Mouse (Mus musculus): ENCODE data around the gene Taf4. TPM values are rescaled to one million over a fixed set of nuclear protein-coding genes. Genes with fewer than 3 reads are reported as not detected.
A peak's percentile ranks its signal among the peaks of the same experiment; 100 is the strongest.

Taf4 gene
- polyA plus RNA-seq, 1 experiment: 9.1 TPM

DNA sequence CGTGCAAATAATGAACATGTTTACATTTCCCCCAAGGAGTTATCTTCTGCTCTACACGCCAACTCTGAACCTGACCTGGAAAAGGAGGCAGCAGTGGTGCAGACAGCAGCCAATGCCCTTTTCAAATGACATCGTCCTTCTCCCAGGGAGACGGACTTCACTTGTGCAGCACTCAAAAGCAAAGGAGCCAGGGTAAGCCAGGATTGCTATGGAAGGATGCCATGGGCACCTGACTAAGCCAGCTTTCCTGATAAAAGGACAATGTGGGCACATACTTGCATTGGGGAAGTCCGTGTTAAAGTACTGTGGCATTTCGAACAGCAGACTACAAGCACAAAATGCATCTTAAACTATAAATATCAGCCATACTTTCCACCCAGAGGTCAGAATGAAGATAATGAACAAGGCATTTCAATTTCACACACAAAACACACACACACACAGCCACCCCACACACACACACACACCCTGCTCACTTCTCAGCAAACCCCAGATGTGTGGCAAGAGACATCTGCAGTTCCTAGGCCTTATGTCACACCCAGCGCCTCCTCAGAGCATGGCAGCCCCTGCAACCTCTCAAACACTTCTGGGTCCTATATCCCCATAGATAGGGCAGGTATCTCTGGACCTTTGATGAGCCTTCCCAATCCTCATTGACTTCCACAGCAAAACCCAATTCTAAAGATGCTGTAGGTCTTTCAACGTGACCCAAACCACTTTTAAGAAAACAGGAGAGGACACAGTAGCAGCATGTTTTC lies 2.4 kb downstream of the Taf4 start:
- H3K27me3 ChIP-seq (replicated peaks): no peaks in the 10 kb centered on the region
- TF ChIP-seq GATA1 (IDR thresholded peaks at IDR 0.05; ENCODE audit: borderline replicate concordance, low read length): no peak
- no peak for TF ChIP-seq FLI1 (IDR thresholded peaks at IDR 0.05; ENCODE audit: low read length)
- H3K36me3 ChIP-seq (replicated peaks; ENCODE audit: low read length): no peaks in the 10 kb centered on the region
- H3K4me1 ChIP-seq: peaks cover 78% of the 10 kb centered on the region
- no peaks in the 10 kb centered on the region for H3K9me3 ChIP-seq
- peak overlapping the region; percentile 100 for H3K4me3 ChIP-seq (replicated peaks)

- peaks cover 79% of the 10 kb centered on the region for H3K4me1 ChIP-seq
- no peaks in the 10 kb centered on the region for H3K27me3 ChIP-seq (replicated peaks)
- TF ChIP-seq FLI1 (IDR thresholded peaks at IDR 0.05; ENCODE audit: low read length): no peak
- no peak for TF ChIP-seq GATA1 (IDR thresholded peaks at IDR 0.05; ENCODE audit: borderline replicate concordance, low read length)
Measured at GRCm38 (mm10) chr2:179972406-179972805, 4.0 kb downstream of the Taf4 start.

GRCm38 (mm10) chr2:179971891-179972290 lies 4.6 kb downstream of the Taf4 start:
- Histone ChIP-seq H3K4me1 (peaks cover 83% of the 10 kb centered on the region), H3K4me3 (replicated peaks) (no peak overlapping the region), H3K36me3 (replicated peaks; ENCODE audit: low read length) (no peaks in the 10 kb centered on the region), H3K27me3 (replicated peaks) (no peaks in the 10 kb centered on the region), H3K9me3 (no peaks in the 10 kb centered on the region)
- TF ChIP-seq GATA1 (IDR thresholded peaks at IDR 0.05; ENCODE audit: borderline replicate concordance, low read length): no peak
- no peak for TF ChIP-seq FLI1 (IDR thresholded peaks at IDR 0.05; ENCODE audit: low read length)

More at GRCm38 (mm10) chr2:179972406-179972805, 4.0 kb downstream of the Taf4 start:
- no peaks in the 10 kb centered on the region for H3K36me3 ChIP-seq (replicated peaks; ENCODE audit: low read length)
- no peaks in the 10 kb centered on the region for H3K9me3 ChIP-seq
- no peak overlapping the region for H3K4me3 ChIP-seq (replicated peaks)

DNA sequence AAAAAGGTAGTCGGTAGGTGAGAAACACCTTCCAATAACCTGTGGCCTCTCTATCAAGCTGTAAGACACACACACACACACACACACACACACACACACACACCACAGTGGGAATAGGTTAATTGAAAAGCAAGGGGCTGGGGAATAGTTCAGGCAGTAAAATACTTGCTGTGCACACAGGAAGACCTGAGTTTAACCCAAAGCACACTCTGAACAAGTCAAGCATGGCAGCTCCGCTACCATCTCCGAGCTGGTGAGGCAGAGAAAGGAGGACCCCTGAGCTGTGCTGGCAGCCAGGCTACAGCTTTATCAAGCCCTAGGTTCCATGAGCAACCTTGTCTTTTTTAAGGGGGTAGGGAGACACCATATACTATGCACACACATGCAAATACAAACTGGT lies 7.3 kb downstream of the Taf4 start:
- Histone ChIP-seq H3K9me3 (no peaks in the 10 kb centered on the region), H3K36me3 (replicated peaks; ENCODE audit: low read length) (peaks cover 7% of the 10 kb centered on the region), H3K4me3 (replicated peaks) (no peak overlapping the region), H3K4me1 (peaks cover 99% of the 10 kb centered on the region), H3K27me3 (replicated peaks) (no peaks in the 10 kb centered on the region)
- no peak for TF ChIP-seq GATA1 (IDR thresholded peaks at IDR 0.05; ENCODE audit: borderline replicate concordance, low read length)
- TF ChIP-seq FLI1 (IDR thresholded peaks at IDR 0.05; ENCODE audit: low read length): no peak

- TF ChIP-seq GATA1 (IDR thresholded peaks at IDR 0.05; ENCODE audit: borderline replicate concordance, low read length) (no peak), FLI1 (IDR thresholded peaks at IDR 0.05; ENCODE audit: low read length) (no peak)
- Histone ChIP-seq H3K9me3 (no peaks in the 10 kb centered on the region), H3K4me3 (replicated peaks) (peak overlapping the region; percentile 73), H3K27me3 (replicated peaks) (no peaks in the 10 kb centered on the region), H3K4me1 (peaks cover 99% of the 10 kb centered on the region), H3K36me3 (replicated peaks; ENCODE audit: low read length) (peaks cover 7% of the 10 kb centered on the region)
Measured at GRCm38 (mm10) chr2:179967633-179968032, 8.8 kb downstream of the Taf4 start.

- Histone ChIP-seq H3K4me1 (peaks cover 93% of the 10 kb centered on the region), H3K36me3 (replicated peaks; ENCODE audit: low read length) (peaks cover 7% of the 10 kb centered on the region), H3K4me3 (replicated peaks) (peak overlapping the region; percentile 67), H3K27me3 (replicated peaks) (no peaks in the 10 kb centered on the region), H3K9me3 (no peaks in the 10 kb centered on the region)
- no peak for TF ChIP-seq FLI1 (IDR thresholded peaks at IDR 0.05; ENCODE audit: low read length)
Measured at GRCm38 (mm10) chr2:179961420-179961819, 15.0 kb downstream of the Taf4 start.

DNA sequence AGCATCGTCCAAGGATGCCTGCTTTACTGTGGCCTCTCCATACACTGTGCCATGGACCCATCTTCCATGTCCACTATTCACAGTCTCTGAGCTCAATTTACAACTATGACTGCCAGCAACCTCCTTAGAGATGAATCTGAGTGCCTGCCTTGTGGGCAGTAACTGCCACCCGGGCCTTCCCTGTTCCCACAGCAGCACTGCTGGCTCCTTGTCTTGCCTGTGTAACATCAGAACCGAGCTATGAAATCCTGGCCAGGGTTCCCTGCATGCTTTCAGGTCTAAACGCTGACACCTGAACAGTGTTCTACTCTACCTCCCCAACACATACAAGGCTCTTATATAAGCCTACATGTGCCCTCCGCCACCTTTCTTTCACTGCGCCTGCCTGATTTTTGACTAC lies 16.1 kb downstream of the Taf4 start:
- Histone ChIP-seq H3K4me3 (replicated peaks) (no peak overlapping the region), H3K9me3 (no peaks in the 10 kb centered on the region), H3K4me1 (peaks cover 91% of the 10 kb centered on the region), H3K36me3 (replicated peaks; ENCODE audit: low read length) (peaks cover 7% of the 10 kb centered on the region), H3K27me3 (replicated peaks) (no peaks in the 10 kb centered on the region)
- no peak for TF ChIP-seq GATA1 (IDR thresholded peaks at IDR 0.05; ENCODE audit: borderline replicate concordance, low read length)
- no peak for TF ChIP-seq FLI1 (IDR thresholded peaks at IDR 0.05; ENCODE audit: low read length)

GRCm38 (mm10) chr2:179959391-179959790 lies 17.1 kb downstream of the Taf4 start:
- H3K36me3 ChIP-seq (replicated peaks; ENCODE audit: low read length): no peaks in the 10 kb centered on the region
- no peak for TF ChIP-seq GATA1 (IDR thresholded peaks at IDR 0.05; ENCODE audit: borderline replicate concordance, low read length)
- no peak for TF ChIP-seq FLI1 (IDR thresholded peaks at IDR 0.05; ENCODE audit: low read length)
- H3K4me3 ChIP-seq (replicated peaks): peak overlapping the region; percentile 1
- peaks cover 91% of the 10 kb centered on the region for H3K4me1 ChIP-seq
- no peaks in the 10 kb centered on the region for H3K9me3 ChIP-seq
- no peaks in the 10 kb centered on the region for H3K27me3 ChIP-seq (replicated peaks)

DNA sequence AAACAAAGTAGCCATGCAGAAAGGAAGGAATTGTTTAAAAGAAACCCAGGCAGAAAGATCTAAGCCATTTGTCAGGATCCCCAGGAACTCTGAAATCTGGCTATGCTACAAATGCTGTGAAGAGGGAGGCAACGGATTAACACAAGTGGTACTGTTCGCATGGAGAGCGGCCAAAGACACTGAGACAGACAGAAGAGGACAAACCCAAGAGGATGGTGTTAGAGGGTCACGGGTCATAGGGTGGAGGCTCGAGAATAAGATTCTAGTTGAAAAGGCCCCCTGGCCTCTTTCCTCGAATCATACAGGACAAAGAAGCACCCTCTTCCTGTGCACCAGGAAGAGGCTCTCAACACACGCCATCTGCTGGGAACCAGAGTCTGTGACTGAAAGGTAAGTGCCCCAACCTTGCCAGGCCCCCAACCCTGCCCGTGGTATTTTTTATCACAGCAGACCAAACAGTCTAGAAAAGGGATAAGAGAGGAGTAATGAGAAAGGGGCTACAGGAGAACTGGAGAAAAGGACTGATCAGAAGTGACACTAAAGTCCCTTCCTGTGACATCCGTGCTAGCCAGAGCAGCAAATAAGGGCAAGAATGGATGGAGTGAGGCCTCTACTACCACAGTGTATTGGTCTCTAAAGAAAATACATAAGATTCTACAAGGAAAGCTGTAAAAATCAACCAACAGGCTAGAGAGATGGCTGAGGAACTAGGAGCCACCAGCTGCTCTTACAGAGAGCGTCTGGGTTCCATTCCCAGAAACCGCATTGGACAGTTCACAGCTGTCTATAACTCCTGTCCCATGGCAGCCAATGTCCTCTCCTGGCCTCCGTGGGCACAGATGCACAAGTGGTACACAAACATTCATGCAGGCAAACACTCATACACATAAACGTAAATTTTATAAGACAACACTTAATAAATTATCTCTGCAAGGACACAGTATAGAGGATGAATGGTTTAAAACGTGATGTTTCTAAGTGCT lies 24.6 kb downstream of the Taf4 start:
- Histone ChIP-seq H3K36me3 (replicated peaks; ENCODE audit: low read length) (no peaks in the 10 kb centered on the region), H3K9me3 (no peaks in the 10 kb centered on the region), H3K27me3 (replicated peaks) (no peaks in the 10 kb centered on the region), H3K4me3 (replicated peaks) (peak overlapping the region; percentile 28), H3K4me1 (peaks cover 94% of the 10 kb centered on the region)
- TF ChIP-seq GATA1 (IDR thresholded peaks at IDR 0.05; ENCODE audit: borderline replicate concordance, low read length) (no peak), FLI1 (IDR thresholded peaks at IDR 0.05; ENCODE audit: low read length) (no peak)

- Histone ChIP-seq H3K4me3 (replicated peaks) (no peak overlapping the region), H3K4me1 (peaks cover 97% of the 10 kb centered on the region), H3K9me3 (no peaks in the 10 kb centered on the region), H3K36me3 (replicated peaks; ENCODE audit: low read length) (no peaks in the 10 kb centered on the region), H3K27me3 (replicated peaks) (no peaks in the 10 kb centered on the region)
- TF ChIP-seq GATA1 (IDR thresholded peaks at IDR 0.05; ENCODE audit: borderline replicate concordance, low read length): no peak
- no peak for TF ChIP-seq FLI1 (IDR thresholded peaks at IDR 0.05; ENCODE audit: low read length)
Measured at GRCm38 (mm10) chr2:179948820-179949219, 27.6 kb downstream of the Taf4 start.
